Mouse (Mus musculus) urinary bladder, adult 18-20 months (tissue): ENCODE measurements around the gene Lamtor2.

Experiments used
- DNase-seq, 2 experiments: peaks; one replicate each; pipeline ENCODE4 v3.0.0; 2022; ENCODE audit warnings: low spot score in 2 of 2, mixed read lengths in 2 of 2

The Lamtor2 gene

GRCm38 (mm10) chr3:88542486-88542885, 10.4 kb downstream of the Lamtor2 start:
- no peak for DNase-seq

- no peak for DNase-seq
These were observed 11.1 kb downstream of the Lamtor2 start for GRCm38 (mm10) chr3:88541622-88542401.

GRCm38 (mm10) chr3:88540085-88540484, 12.8 kb downstream of the Lamtor2 start:
- no peak for DNase-seq

- no peak for DNase-seq
These were observed 13.5 kb downstream of the Lamtor2 start for GRCm38 (mm10) chr3:88539397-88539796.

- no peak for DNase-seq
These were observed 14.4 kb downstream of the Lamtor2 start for GRCm38 (mm10) chr3:88538271-88539145.

GRCm38 (mm10) chr3:88537146-88537545, 15.7 kb downstream of the Lamtor2 start:
- no peak for DNase-seq

GRCm38 (mm10) chr3:88536103-88536930, 16.6 kb downstream of the Lamtor2 start:
- DNase-seq: peak; percentile 60 to 77

- DNase-seq: no peak
These were observed 17.3 kb downstream of the Lamtor2 start for GRCm38 (mm10) chr3:88535527-88535926.

GRCm38 (mm10) chr3:88535005-88535404, 17.9 kb downstream of the Lamtor2 start:
- no peak for DNase-seq

- no peak for DNase-seq
These were observed 19.2 kb downstream of the Lamtor2 start for GRCm38 (mm10) chr3:88533706-88534105.

- DNase-seq: no peak
These were observed 20.0 kb downstream of the Lamtor2 start for GRCm38 (mm10) chr3:88532689-88533511.

GRCm38 (mm10) chr3:88532299-88532674, 20.6 kb downstream of the Lamtor2 start, which contains the start of gene Mex3a:
Mex3a (plus strand) TSS chr3:88532395.
- DNase-seq: no peak

GRCm38 (mm10) chr3:88531348-88532298, 21.3 kb downstream of the Lamtor2 start:
- DNase-seq: peak; percentile 79 to 94

GRCm38 (mm10) chr3:88530082-88530864, 22.6 kb downstream of the Lamtor2 start:
- no peak for DNase-seq

- DNase-seq: no peak
These were observed 23.5 kb downstream of the Lamtor2 start for GRCm38 (mm10) chr3:88529204-88530000.

GRCm38 (mm10) chr3:88528646-88529045, 24.2 kb downstream of the Lamtor2 start:
- DNase-seq: no peak

- DNase-seq: no peak
These were observed 25.3 kb downstream of the Lamtor2 start for GRCm38 (mm10) chr3:88527565-88527964.
